Mouse (Mus musculus): ENCODE data around the gene Nos1ap.

DNA sequence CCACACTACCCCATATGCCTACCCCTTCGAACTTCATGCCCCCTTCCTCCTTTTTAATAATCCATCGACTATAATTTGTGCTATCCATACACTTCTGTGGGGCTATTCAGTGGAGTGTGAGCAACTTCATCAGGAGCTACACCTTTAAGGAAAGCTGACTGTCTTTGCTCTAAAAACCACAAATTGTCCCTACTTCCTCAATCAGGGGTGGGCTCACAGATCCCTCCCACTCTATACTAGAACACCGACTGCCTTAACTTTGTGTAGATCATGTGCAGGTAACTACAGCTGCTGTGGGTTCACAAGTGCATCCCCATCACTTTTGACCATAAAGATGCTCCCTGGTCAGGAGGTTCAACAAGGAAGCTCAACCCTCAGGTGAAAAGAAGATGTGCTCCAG is 249.7 kb downstream of the Nos1ap start:
- no peak for TF ChIP-seq CTCF (IDR thresholded peaks at IDR 0.05; ENCODE audit: extremely low read depth, insufficient read depth, low read length)
- TF ChIP-seq POLR2A (IDR thresholded peaks at IDR 0.05; ENCODE audit: extremely low read depth, insufficient read depth, low read length) = no peak
